Mouse (Mus musculus) megakaryocyte, embryonic 14.5 days (primary cell): ENCODE results near the gene Gpx7.

Experiments
- FLI1 ChIP-seq: IDR thresholded peaks from 2 replicates; pipeline ENCODE4 v1.6.1; 2012; ENCODE audit warnings: low read length, inconsistent platforms, mixed read lengths
- GATA1 ChIP-seq: IDR thresholded peaks from 3 replicates; pipeline ENCODE4 v1.6.1; 2012; ENCODE audit warnings: mixed read lengths, low read length, inconsistent platforms, borderline replicate concordance

- TF ChIP-seq GATA1: no peak
- no peak for TF ChIP-seq FLI1
These were observed 42.7 kb downstream of the Gpx7 start for GRCm38 (mm10) chr4:108364111-108364476.
